Mouse (Mus musculus) spleen, postnatal 14 days (tissue): ENCODE data around the gene Ecd.

ENCODE experiments used
- DNase-seq, 2 experiments: peaks; one replicate each; pipeline ENCODE4 v3.0.0; 2021 to 2022; ENCODE audit warnings: low spot score in 2 of 2

Gene Ecd

GRCm38 (mm10) chr14:20347991-20348541 lies at the start of gene Ecd, which contains the start of gene Fam149b:
Gene Ecd, minus strand, starts transcription at chr14:20348121.
Gene Fam149b, plus strand, starts transcription at chr14:20348162.
- peak; percentile 85 to 90 for DNase-seq

GRCm38 (mm10) chr14:20397220-20397619 lies 49.3 kb upstream of the Ecd start:
- no peak for DNase-seq

- DNase-seq, result peak; percentile 88 to 89
These were observed 45.4 kb upstream of the Ecd start, which contains the start of gene Mrps16 for GRCm38 (mm10) chr14:20393205-20393913. Gene Mrps16, minus strand, starts transcription at chr14:20393634.

- DNase-seq, result no peak
These were observed 44.4 kb upstream of the Ecd start for GRCm38 (mm10) chr14:20392326-20392725.

GRCm38 (mm10) chr14:20389446-20390079 lies 41.6 kb upstream of the Ecd start:
- no peak for DNase-seq

GRCm38 (mm10) chr14:20388441-20389129 lies 40.7 kb upstream of the Ecd start, which contains the start of gene Dnajc9:
Gene Dnajc9, minus strand, starts transcription at chr14:20388910.
- peak; percentile 93 to 95 for DNase-seq

GRCm38 (mm10) chr14:20379753-20380430 lies 32.0 kb upstream of the Ecd start:
- peak in 1 of 2 experiments; percentile 28 for DNase-seq

GRCm38 (mm10) chr14:20379087-20379640 lies 31.2 kb upstream of the Ecd start:
- no peak for DNase-seq

GRCm38 (mm10) chr14:20378313-20379061 lies 30.6 kb upstream of the Ecd start:
- peak; percentile 40 to 64 for DNase-seq

GRCm38 (mm10) chr14:20377112-20377521 lies 29.2 kb upstream of the Ecd start:
- no peak for DNase-seq

GRCm38 (mm10) chr14:20371854-20372253 lies 23.9 kb upstream of the Ecd start:
- DNase-seq, result no peak

GRCm38 (mm10) chr14:20370798-20371197 lies 22.9 kb upstream of the Ecd start:
- no peak for DNase-seq

GRCm38 (mm10) chr14:20368271-20368670 lies 20.4 kb upstream of the Ecd start:
- no peak for DNase-seq

GRCm38 (mm10) chr14:20363230-20363629 lies 15.3 kb upstream of the Ecd start:
- DNase-seq, result no peak

- DNase-seq, result no peak
These were observed 405 bp downstream of the Ecd start for GRCm38 (mm10) chr14:20347441-20347990.

GRCm38 (mm10) chr14:20345885-20346284 lies 2.0 kb downstream of the Ecd start:
- no peak for DNase-seq

- peak in 1 of 2 experiments; percentile 31 for DNase-seq
These were observed 7.1 kb downstream of the Ecd start for GRCm38 (mm10) chr14:20340866-20341265.

- DNase-seq, result peak in 1 of 2 experiments; percentile 25
These were observed 7.8 kb downstream of the Ecd start for GRCm38 (mm10) chr14:20340149-20340548.

GRCm38 (mm10) chr14:20339415-20339814 lies 8.5 kb downstream of the Ecd start:
- no peak for DNase-seq

GRCm38 (mm10) chr14:20331316-20331715 lies 16.6 kb downstream of the Ecd start:
- no peak for DNase-seq
